Mouse (Mus musculus) E14TG2a.4 (cell line): ENCODE results near the gene Gm49383.

Experiments used
- CTCF ChIP-seq: conservative IDR thresholded peaks from 2 replicates; pipeline ENCODE4 v1.5.1; 2014; ENCODE audit warnings: low read length
- NANOG ChIP-seq: IDR thresholded peaks from 2 replicates; pipeline ENCODE4 v1.6.1; 2014; ENCODE audit warnings: borderline replicate concordance, low read length, mixed read lengths

DNA sequence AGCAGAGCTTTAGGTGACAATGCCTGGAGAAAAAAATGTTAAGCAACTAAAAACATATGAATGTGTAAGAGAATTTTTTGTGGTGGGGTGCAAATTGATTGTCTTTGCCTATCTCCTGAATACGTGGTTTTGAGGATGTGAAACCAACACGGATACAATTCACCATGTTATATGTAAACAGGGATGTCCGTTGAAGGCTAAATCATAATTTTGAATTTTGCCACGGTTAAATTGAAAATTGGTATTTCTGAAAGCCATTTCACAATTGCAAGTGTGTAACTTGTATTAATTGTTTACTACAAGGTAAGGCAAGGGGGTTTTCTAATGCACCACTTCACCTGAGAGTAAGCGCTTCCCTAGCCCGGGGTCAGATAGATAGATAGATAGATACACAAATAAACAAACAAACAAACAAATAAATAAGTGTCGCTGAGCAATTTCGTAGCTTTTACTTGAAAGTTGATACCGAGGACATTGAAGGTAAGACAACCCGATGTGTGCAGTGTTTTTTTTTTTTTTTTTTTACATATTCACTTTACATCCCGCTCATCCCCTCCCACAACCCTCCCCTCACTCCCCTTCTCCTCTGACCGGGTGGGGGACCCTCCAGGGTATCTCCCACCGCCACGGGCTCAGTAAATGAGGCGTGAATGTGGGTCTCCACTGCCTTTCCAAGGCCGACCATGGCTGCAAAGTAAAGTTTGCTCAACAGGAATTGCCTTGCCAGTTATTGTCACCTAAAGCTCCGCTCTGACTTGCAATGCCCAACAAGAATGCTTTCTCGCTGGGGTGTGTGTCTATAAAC lies 29.0 kb downstream of the Gm49383 start:
- TF ChIP-seq NANOG (no peak), CTCF (no peak)
